Mouse (Mus musculus): ENCODE data around the gene C1rl. TPM values are rescaled to one million over a fixed set of nuclear protein-coding genes. Genes with fewer than 3 reads are reported as not detected.

C1rl gene
- polyA plus RNA-seq, 1 experiment from 2014 or later, result 0.39 TPM

DNA sequence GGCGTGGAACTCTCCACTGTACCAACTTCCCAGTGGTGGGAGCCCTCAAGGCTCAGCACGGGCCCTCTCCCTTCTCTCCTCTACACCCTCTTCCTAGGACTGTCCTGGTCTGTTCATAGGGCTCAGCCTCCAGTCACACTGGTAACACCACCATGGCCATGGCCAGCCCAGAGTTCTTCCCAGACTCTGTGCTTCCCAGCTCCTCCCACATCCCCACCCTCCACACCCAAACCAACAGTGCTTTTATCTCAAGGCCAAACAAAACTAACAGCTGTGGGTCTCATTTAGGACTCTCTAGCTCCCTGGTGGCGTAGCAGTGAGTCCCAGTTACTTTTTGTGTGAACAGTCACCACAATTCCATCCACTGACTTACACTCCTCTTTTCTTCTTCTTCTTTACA lies 40.9 kb upstream of the C1rl start:
- Histone ChIP-seq H3K4me2 (ENCODE audit: low read length) (no peak overlapping the region), H3K4me3 (ENCODE audit: low read length) (no peak overlapping the region), H3K9ac (ENCODE audit: low read depth, low read length) (no peak overlapping the region), H3K27me3 (replicated peaks; ENCODE audit: control insufficient read depth, insufficient read depth, low read length) (no peaks in the 10 kb centered on the region), H3K4me1 (ENCODE audit: control insufficient read depth, insufficient read depth, low read depth, low read length) (no peaks in the 10 kb centered on the region), H3K9me3 (ENCODE audit: control insufficient read depth, low read length) (no peaks in the 10 kb centered on the region), H3K36me3 (ENCODE audit: control insufficient read depth, insufficient read depth, low read length) (peaks cover 11% of the 10 kb centered on the region; the same call in 1 of the 2 replicates), H3K27ac (ENCODE audit: low read depth, low read length) (no peak overlapping the region)
- no peak for ATAC-seq
- WGBS, result 74% methylated on average over 3 of the region's 3 CpGs

DNA sequence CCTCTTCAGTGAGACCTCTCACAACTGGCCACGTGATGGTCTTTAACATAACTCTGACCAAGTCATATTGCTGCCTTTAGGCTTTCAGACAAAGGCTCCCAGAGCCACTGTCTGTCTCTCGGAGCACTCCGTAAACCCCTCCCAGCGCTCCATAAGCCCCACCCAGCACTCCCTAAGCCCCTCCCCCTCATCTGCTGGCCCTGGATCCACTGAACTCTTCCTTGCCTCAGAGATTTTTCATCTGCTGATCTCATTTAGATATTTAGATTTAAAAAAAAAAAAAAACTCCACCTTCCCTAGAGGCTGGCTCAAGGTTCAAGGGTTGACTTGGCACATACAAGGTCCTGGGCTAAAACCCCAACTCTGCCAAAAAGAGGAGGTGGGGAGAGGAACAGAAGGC lies 39.2 kb upstream of the C1rl start:
- no peak overlapping the region for H3K4me3 ChIP-seq (ENCODE audit: low read length)
- H3K4me1 ChIP-seq (ENCODE audit: control insufficient read depth, insufficient read depth, low read depth, low read length), result no peaks in the 10 kb centered on the region
- no peak overlapping the region for H3K27ac ChIP-seq (ENCODE audit: low read depth, low read length)
- no peak overlapping the region for H3K4me2 ChIP-seq (ENCODE audit: low read length)
- H3K9me3 ChIP-seq (ENCODE audit: control insufficient read depth, low read length), result no peaks in the 10 kb centered on the region
- H3K9ac ChIP-seq (ENCODE audit: low read depth, low read length), result no peak overlapping the region
- H3K36me3 ChIP-seq (ENCODE audit: control insufficient read depth, insufficient read depth, low read length), result peaks cover 15% of the 10 kb centered on the region; the same call in 1 of the 2 replicates
- H3K27me3 ChIP-seq (replicated peaks; ENCODE audit: control insufficient read depth, insufficient read depth, low read length), result no peaks in the 10 kb centered on the region
- ATAC-seq, result no peak
- 43% methylated on average over 4 of the region's 4 CpGs for WGBS

DNA sequence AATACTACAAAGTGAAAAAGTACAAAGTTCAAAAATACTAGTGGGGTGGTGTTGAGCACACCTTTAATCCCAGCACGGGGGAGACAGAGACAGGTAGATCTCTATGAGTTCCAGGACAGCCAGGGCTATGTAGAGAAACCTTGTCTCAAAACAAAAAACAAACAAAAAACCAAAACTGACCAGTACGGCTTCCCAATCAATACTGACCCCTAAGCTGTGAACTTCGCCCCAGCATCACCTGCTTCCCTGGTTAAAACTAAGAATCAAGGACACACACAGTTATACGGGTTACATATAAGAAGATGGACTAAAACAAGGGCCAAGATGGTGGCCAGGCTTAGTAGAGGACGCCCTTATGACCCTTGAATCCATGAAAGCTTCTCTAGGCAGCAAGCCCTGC lies 36.7 kb upstream of the C1rl start:
- H3K9me3 ChIP-seq (ENCODE audit: control insufficient read depth, low read length), result no peaks in the 10 kb centered on the region
- no peak overlapping the region for H3K4me3 ChIP-seq (ENCODE audit: low read length)
- H3K4me2 ChIP-seq (ENCODE audit: low read length), result no peak overlapping the region
- H3K4me1 ChIP-seq (ENCODE audit: control insufficient read depth, insufficient read depth, low read depth, low read length), result no peaks in the 10 kb centered on the region
- H3K27me3 ChIP-seq (replicated peaks; ENCODE audit: control insufficient read depth, insufficient read depth, low read length), result no peaks in the 10 kb centered on the region
- no peak overlapping the region for H3K9ac ChIP-seq (ENCODE audit: low read depth, low read length)
- WGBS, result 96% methylated on average over 5 of the region's 5 CpGs
- H3K27ac ChIP-seq (ENCODE audit: low read depth, low read length), result no peak overlapping the region
- no peak for ATAC-seq
- peaks cover 19% of the 10 kb centered on the region for H3K36me3 ChIP-seq (ENCODE audit: control insufficient read depth, insufficient read depth, low read length)

DNA sequence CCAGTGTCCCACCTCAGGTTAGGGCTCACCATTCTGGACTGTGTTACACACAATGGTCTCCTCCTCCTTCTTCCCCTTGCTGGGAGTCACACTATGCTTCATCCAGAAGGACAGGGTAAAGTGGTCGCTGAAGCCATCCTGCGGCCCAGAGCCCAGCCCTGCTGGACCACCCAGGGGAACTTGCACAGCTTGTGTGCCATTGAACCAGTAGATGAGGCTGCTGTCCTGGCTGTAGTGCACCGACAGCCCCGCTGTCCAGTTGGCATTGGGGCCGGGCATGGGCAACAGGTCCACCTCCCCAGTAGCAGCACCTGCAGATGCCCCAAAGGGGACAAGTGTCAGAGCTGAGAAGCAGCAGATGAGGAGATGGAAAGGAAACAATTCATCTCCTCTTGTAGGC lies 35.1 kb upstream of the C1rl start:
- ATAC-seq, result no peak
- Histone ChIP-seq H3K27me3 (replicated peaks; ENCODE audit: control insufficient read depth, insufficient read depth, low read length) (no peaks in the 10 kb centered on the region), H3K27ac (ENCODE audit: low read depth, low read length) (no peak overlapping the region), H3K9me3 (ENCODE audit: control insufficient read depth, low read length) (no peaks in the 10 kb centered on the region), H3K4me1 (ENCODE audit: control insufficient read depth, insufficient read depth, low read depth, low read length) (peaks cover 13% of the 10 kb centered on the region), H3K36me3 (ENCODE audit: control insufficient read depth, insufficient read depth, low read length) (peaks cover 26% of the 10 kb centered on the region), H3K4me3 (ENCODE audit: low read length) (no peak overlapping the region), H3K4me2 (ENCODE audit: low read length) (no peak overlapping the region), H3K9ac (ENCODE audit: low read depth, low read length) (no peak overlapping the region)
- WGBS, result 93% methylated on average over 5 of the region's 5 CpGs

DNA sequence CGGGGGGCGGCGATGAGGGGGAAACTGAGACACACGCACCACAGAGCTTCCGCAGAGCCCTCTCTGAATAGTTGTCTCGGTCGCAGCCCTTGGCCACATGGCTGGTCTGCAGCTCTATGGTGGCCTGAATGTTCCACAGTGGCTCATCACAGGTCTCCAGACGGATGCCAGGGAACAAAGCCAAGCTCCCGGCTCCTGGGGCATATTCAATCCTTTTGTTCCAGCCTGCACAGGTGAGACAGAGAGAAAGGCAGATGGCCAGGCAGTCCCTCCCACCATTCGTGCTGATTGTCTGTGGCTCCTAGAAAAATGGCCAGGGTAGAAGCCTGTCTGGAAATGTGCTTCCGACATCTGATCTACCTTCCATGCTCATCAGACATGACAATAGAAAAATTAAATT lies 34.4 kb upstream of the C1rl start:
- ATAC-seq, result no peak
- Histone ChIP-seq H3K27ac (ENCODE audit: low read depth, low read length) (no peak overlapping the region), H3K27me3 (replicated peaks; ENCODE audit: control insufficient read depth, insufficient read depth, low read length) (no peaks in the 10 kb centered on the region), H3K9me3 (ENCODE audit: control insufficient read depth, low read length) (no peaks in the 10 kb centered on the region), H3K4me2 (ENCODE audit: low read length) (no peak overlapping the region), H3K9ac (ENCODE audit: low read depth, low read length) (no peak overlapping the region), H3K4me1 (ENCODE audit: control insufficient read depth, insufficient read depth, low read depth, low read length) (peaks cover 19% of the 10 kb centered on the region), H3K4me3 (ENCODE audit: low read length) (no peak overlapping the region), H3K36me3 (ENCODE audit: control insufficient read depth, insufficient read depth, low read length) (peaks cover 26% of the 10 kb centered on the region)
- WGBS, result 81% methylated on average over 11 of the region's 11 CpGs

DNA sequence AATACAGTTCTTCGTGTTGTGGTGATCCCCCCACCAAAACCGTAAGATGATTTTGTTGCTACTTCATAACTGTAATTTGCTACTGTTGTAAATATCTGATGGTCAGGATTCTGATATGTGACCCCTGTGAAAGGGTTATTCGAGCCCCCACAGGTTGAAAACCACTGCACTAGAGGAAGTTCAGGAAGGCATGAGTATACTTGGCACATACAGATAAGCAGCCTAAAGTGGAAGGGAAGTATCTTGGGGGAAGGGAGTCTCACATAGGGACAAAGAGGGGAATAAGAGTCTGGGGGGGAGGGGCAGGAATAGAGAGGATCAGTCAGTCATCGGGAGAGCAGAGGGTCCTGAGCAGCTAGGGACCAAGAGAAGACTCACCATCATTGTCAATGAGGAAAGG lies 33.5 kb upstream of the C1rl start:
- H3K36me3 ChIP-seq (ENCODE audit: control insufficient read depth, insufficient read depth, low read length), result peaks cover 26% of the 10 kb centered on the region
- WGBS, result 85% methylated on average over 4 of the region's 4 CpGs
- no peak overlapping the region for H3K4me2 ChIP-seq (ENCODE audit: low read length)
- no peak overlapping the region for H3K4me3 ChIP-seq (ENCODE audit: low read length)
- no peak overlapping the region for H3K27ac ChIP-seq (ENCODE audit: low read depth, low read length)
- H3K4me1 ChIP-seq (ENCODE audit: control insufficient read depth, insufficient read depth, low read depth, low read length), result peaks cover 19% of the 10 kb centered on the region
- no peak overlapping the region for H3K9ac ChIP-seq (ENCODE audit: low read depth, low read length)
- no peaks in the 10 kb centered on the region for H3K9me3 ChIP-seq (ENCODE audit: control insufficient read depth, low read length)
- no peak for ATAC-seq
- H3K27me3 ChIP-seq (replicated peaks; ENCODE audit: control insufficient read depth, insufficient read depth, low read length), result no peaks in the 10 kb centered on the region

DNA sequence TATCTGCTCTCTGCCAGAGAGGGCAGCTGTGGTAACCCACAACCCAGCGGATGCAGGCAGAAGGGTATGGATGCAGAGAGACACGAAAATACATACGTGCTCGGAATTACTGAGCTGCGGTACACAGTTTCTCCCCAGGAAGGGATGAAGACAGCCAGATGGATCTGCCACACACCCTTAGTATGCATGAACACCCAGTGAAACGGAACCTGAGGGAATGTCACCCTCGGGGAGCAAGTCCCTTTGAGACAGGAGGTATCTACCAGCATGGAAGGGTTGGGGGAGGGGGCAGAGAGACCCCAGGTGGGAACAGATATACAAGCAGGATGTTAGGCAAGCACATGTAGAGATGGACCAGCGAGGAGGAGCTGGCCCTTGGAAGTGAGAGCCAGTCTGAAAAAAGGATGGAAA lies 29.0 kb upstream of the C1rl start:
- peak overlapping the region; percentile 93 for H3K27ac ChIP-seq (ENCODE audit: low read depth, low read length)
- peaks cover 15% of the 10 kb centered on the region for H3K36me3 ChIP-seq (ENCODE audit: control insufficient read depth, insufficient read depth, low read length)
- 11% methylated on average over 8 of the region's 8 CpGs for WGBS
- peak overlapping the region; percentile 82 for H3K4me2 ChIP-seq (ENCODE audit: low read length)
- H3K9ac ChIP-seq (ENCODE audit: low read depth, low read length), result peak overlapping the region; percentile 82
- H3K4me3 ChIP-seq (ENCODE audit: low read length), result peak overlapping the region; percentile 65
- no peaks in the 10 kb centered on the region for H3K9me3 ChIP-seq (ENCODE audit: control insufficient read depth, low read length)
- no peaks in the 10 kb centered on the region for H3K27me3 ChIP-seq (replicated peaks; ENCODE audit: control insufficient read depth, insufficient read depth, low read length)
- ATAC-seq, result peak; percentile 56
- peaks cover 26% of the 10 kb centered on the region for H3K4me1 ChIP-seq (ENCODE audit: control insufficient read depth, insufficient read depth, low read depth, low read length)

DNA sequence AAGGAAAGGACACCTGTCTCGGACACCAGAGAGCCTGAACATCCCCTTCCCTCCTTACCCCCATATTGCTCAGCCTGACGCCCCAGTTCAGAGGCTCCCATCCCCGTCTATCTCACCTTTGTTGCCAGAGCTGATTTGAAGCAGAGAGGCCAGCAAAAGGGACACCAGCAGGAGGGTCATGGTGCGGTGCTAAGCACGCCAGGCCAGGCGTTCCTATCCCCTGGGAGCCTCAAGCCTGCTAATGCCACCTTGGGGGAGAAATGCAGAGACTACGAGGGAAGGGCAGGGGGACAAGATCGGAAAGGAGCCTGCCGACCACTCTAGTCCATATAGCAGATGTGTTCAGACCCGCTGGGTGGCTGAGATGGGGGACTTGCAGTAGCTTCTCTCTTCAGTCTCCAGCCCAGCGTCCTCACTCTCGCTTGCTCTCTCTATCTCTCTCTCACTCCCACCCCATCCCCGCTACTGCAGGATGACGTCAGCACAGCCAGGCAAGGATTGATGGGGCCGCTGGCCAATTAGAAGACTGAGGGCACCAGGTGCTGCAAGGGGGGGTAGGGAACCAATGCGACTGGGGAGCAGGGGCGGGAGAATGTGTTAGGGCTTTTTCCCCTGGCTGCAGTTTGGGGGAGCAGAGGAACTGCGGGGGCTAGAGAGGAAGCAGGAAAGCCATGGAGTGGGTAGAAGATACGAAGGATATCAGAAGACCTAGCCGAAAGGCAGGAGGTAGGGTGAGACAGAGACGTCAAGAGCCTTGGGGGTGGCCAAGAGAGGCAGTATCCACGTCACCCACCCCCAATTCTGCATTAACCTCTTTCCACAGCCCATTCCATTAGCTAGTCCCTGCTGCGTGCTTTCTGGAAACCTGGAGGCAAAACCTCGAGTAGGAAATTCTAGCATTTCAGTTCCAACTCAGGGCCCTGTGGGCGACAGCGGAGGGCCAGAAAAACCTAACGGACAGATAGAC lies 28.3 kb upstream of the C1rl start, which contains the start of gene Clstn3:
Gene Clstn3 (minus strand): TSS at position 490 of the 967 bp plus-strand sequence.
- peaks cover 26% of the 10 kb centered on the region for H3K4me1 ChIP-seq (ENCODE audit: control insufficient read depth, insufficient read depth, low read depth, low read length)
- no peaks in the 10 kb centered on the region for H3K9me3 ChIP-seq (ENCODE audit: control insufficient read depth, low read length)
- peak within 1 kb of the TSS; percentile 82 for H3K9ac ChIP-seq (ENCODE audit: low read depth, low read length)
- peak within 1 kb of the TSS; percentile 65 for H3K4me3 ChIP-seq (ENCODE audit: low read length)
- H3K36me3 ChIP-seq (ENCODE audit: control insufficient read depth, insufficient read depth, low read length), result peaks cover 14% of the 10 kb centered on the region
- no peaks in the 10 kb centered on the region for H3K27me3 ChIP-seq (replicated peaks; ENCODE audit: control insufficient read depth, insufficient read depth, low read length)
- ATAC-seq, result peak; percentile 96
- H3K27ac ChIP-seq (ENCODE audit: low read depth, low read length), result peak within 1 kb of the TSS; percentile 93
- WGBS, result 3% methylated on average over 27 of the region's 27 CpGs
- H3K4me2 ChIP-seq (ENCODE audit: low read length), result peak within 1 kb of the TSS; percentile 82

DNA sequence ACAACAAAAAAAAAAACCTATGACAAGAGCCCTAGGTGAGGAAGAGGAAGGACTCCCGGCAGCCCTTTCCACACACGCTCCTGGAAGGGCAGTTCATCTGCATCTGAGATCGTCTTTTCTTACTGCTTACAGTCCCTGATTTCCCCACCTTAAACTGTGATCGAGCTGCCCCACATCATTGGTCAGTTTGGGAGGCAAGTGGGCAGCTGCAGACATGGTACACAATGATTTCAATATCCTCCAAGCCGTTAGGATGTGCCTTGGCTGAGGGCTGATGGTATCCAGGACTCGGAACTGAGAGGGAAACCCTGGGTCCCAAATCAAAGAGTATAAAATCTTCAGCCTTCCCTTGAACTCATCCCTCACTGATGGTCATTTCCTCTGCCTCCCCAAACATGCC lies 27.6 kb upstream of the C1rl start:
- no peaks in the 10 kb centered on the region for H3K27me3 ChIP-seq (replicated peaks; ENCODE audit: control insufficient read depth, insufficient read depth, low read length)
- WGBS, result 39% methylated on average over 6 of the region's 6 CpGs
- ATAC-seq, result no peak
- no peaks in the 10 kb centered on the region for H3K9me3 ChIP-seq (ENCODE audit: control insufficient read depth, low read length)
- peak overlapping the region; percentile 82 for H3K4me2 ChIP-seq (ENCODE audit: low read length)
- peak overlapping the region; percentile 65 for H3K4me3 ChIP-seq (ENCODE audit: low read length)
- H3K9ac ChIP-seq (ENCODE audit: low read depth, low read length), result peak overlapping the region; percentile 82
- H3K27ac ChIP-seq (ENCODE audit: low read depth, low read length), result peak overlapping the region; percentile 93
- H3K36me3 ChIP-seq (ENCODE audit: control insufficient read depth, insufficient read depth, low read length), result peaks cover 11% of the 10 kb centered on the region
- peaks cover 26% of the 10 kb centered on the region for H3K4me1 ChIP-seq (ENCODE audit: control insufficient read depth, insufficient read depth, low read depth, low read length)

All from hindbrain, embryonic 16.5 days (tissue).